15 mouse cellular contexts compared by ENCODE assay signal in genomic region chr14:124247517-124247916, GRCm38 (mm10).
"Had no signal": no experiment of that assay in that cellular context is flagged by ENCODE, and none has a peak within 500 bp of the region (broad histone marks: within the 10 kb centered on the region; RNA-seq: fewer than 3 reads in every experiment).

No protein-coding gene starts in this region.

- H3K36me3 ChIP-seq: neural tube, embryonic 15.5 days; stomach, embryonic 15.5 days had no signal

- H3K9ac ChIP-seq: neural tube, embryonic 15.5 days; stomach, embryonic 15.5 days had no signal

- DNase-seq: retina, postnatal 1 day; right cerebral cortex, adult 18-20 months; right cerebral cortex, postnatal 14 days; right cerebral cortex, postnatal 25 days; right cerebral cortex, postnatal 4 days; spleen, adult 18-20 months; thymus, adult 18-20 months; thymus, adult 2 months; thymus, postnatal 14 days; thymus, postnatal 25 days; thymus, postnatal 36 days; thymus, postnatal 4 days had no signal

- H3K9me3 ChIP-seq: neural tube, embryonic 15.5 days; stomach, embryonic 15.5 days had no signal

- H3K27me3 ChIP-seq: neural tube, embryonic 15.5 days; stomach, embryonic 15.5 days had no signal

- H3K27ac ChIP-seq: neural tube, embryonic 15.5 days; stomach, embryonic 15.5 days; stomach, postnatal 0 days had no signal

- H3K4me2 ChIP-seq: neural tube, embryonic 15.5 days; stomach, embryonic 15.5 days had no signal

- H3K4me3 ChIP-seq: neural tube, embryonic 15.5 days; stomach, embryonic 15.5 days had no signal

- H3K4me1 ChIP-seq: neural tube, embryonic 15.5 days; stomach, embryonic 15.5 days had no signal
